Mouse (Mus musculus): ENCODE measurements at regions not wholly inside any gene's neighbourhood (a gene's known extent, or its start where the extent isn't known, plus 50 kb on each side); places are given as distances from the start of the nearest gene placed in this dataset.

DNA sequence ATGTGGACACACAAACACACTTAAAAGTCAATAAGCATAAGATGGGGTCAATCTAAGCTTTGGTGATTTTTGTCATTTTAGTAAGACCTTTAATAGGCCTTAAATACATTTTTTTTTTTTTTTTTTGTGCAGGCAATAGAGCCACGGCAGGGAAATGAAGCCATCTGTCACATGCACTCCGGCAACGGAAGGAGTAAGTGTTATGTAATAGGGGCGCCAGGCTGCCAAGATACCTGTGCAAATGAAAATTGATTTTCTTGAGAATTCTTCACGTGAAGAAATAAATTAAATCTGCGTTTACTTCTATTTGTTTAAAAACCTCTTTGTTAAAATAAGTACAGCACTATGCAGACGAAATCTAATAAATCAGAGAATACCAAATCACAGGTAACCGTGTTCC, 54.6 kb upstream of the Card11 start:
- H3K27ac ChIP-seq (ENCODE audit: insufficient read depth, low read depth, low read length, poor library complexity, severe bottlenecking), result no peak overlapping the region
- in situ Hi-C loops (cut with MboI; ENCODE audit: low sequenced_read_pairs in 2 of 2, unreplicated experiment in 2 of 2), result no loop called here
- no peak for DNase-seq (ENCODE audit: low read depth, low spot score)
- no peaks in the 10 kb centered on the region; a peak in 1 of 4 replicates for H3K4me1 ChIP-seq (ENCODE audit: control insufficient read depth in 2 of 2, insufficient read depth in 2 of 2, low read length in 2 of 2, poor library complexity in 1 of 2)
- H3K9me3 ChIP-seq (ENCODE audit: control insufficient read depth, insufficient read depth, low read depth, low read length), result no peaks in the 10 kb centered on the region
- no peaks in the 10 kb centered on the region for H3K36me3 ChIP-seq (ENCODE audit: control insufficient read depth, insufficient read depth, low read length, poor library complexity, severe bottlenecking)
- H3K9ac ChIP-seq (ENCODE audit: insufficient read depth, low read depth, low read length, poor library complexity, severe bottlenecking), result no peak overlapping the region
- no peak overlapping the region for H3K4me3 ChIP-seq (ENCODE audit: insufficient read depth in 1 of 2, low read depth in 1 of 2, low read length in 2 of 2, poor library complexity in 1 of 2, severe bottlenecking in 1 of 2)
- no peak for TF ChIP-seq HCFC1 (IDR thresholded peaks at IDR 0.05; ENCODE audit: borderline replicate concordance, insufficient read depth, low read length)
- no peak for TF ChIP-seq ZNF384 (IDR thresholded peaks at IDR 0.05; ENCODE audit: low read depth, low read length)
- no peak for TF ChIP-seq CHD2 (IDR thresholded peaks at IDR 0.05; ENCODE audit: low read depth, low read length)
- no peak for TF ChIP-seq MAFK (IDR thresholded peaks at IDR 0.05; ENCODE audit: insufficient read depth, low read depth, low read length)
- TF ChIP-seq ZC3H11A (IDR thresholded peaks at IDR 0.05; ENCODE audit: borderline replicate concordance, low read depth, low read length), result no peak

GRCm38 (mm10) chr5:141055596-141056343, 55.4 kb upstream of the Card11 start:
- no peaks in the 10 kb centered on the region for H3K36me3 ChIP-seq (ENCODE audit: control insufficient read depth, insufficient read depth, low read length, poor library complexity, severe bottlenecking)
- H3K9me3 ChIP-seq (ENCODE audit: control insufficient read depth, insufficient read depth, low read depth, low read length), result no peaks in the 10 kb centered on the region
- no peak overlapping the region for H3K27ac ChIP-seq (ENCODE audit: insufficient read depth, low read depth, low read length, poor library complexity, severe bottlenecking)
- H3K9ac ChIP-seq (ENCODE audit: insufficient read depth, low read depth, low read length, poor library complexity, severe bottlenecking), result no peak overlapping the region
- H3K4me3 ChIP-seq (ENCODE audit: insufficient read depth in 1 of 2, low read depth in 1 of 2, low read length in 2 of 2, poor library complexity in 1 of 2, severe bottlenecking in 1 of 2), result no peak overlapping the region
- no peaks in the 10 kb centered on the region; a peak in 1 of 4 replicates for H3K4me1 ChIP-seq (ENCODE audit: control insufficient read depth in 2 of 2, insufficient read depth in 2 of 2, low read length in 2 of 2, poor library complexity in 1 of 2)
- no peak for DNase-seq (ENCODE audit: low read depth, low spot score)
- TF ChIP-seq ZC3H11A (IDR thresholded peaks at IDR 0.05; ENCODE audit: borderline replicate concordance, low read depth, low read length), result no peak
- TF ChIP-seq HCFC1 (IDR thresholded peaks at IDR 0.05; ENCODE audit: borderline replicate concordance, insufficient read depth, low read length), result no peak
- TF ChIP-seq MAFK (IDR thresholded peaks at IDR 0.05; ENCODE audit: insufficient read depth, low read depth, low read length), result no peak
- TF ChIP-seq ZNF384 (IDR thresholded peaks at IDR 0.05; ENCODE audit: low read depth, low read length), result no peak
- no peak for TF ChIP-seq CHD2 (IDR thresholded peaks at IDR 0.05; ENCODE audit: low read depth, low read length)
- in situ Hi-C loops (cut with MboI; ENCODE audit: low sequenced_read_pairs in 2 of 2, unreplicated experiment in 2 of 2), result no loop called here

DNA sequence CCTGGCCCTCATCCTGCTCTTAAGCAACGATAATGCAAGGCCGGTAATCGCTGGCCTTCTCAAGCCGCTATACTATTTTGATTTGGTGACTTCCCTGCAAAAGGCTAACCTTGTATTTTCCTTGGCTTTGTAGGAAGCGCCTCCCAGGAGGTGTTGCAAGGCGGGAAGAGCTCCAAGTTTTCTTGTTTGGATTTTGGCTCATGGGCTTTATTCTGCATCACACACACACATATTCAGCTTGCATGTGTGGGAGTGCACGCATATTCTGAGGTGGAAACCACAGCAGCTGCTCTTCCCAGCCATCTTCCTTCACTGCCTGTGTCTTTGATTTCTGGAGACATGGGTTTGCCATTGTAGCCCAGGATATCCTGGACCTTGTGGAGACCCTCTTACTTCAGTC, 57.8 kb upstream of the Card11 start:
- TF ChIP-seq MAFK (IDR thresholded peaks at IDR 0.05; ENCODE audit: insufficient read depth, low read depth, low read length) (no peak), ZNF384 (IDR thresholded peaks at IDR 0.05; ENCODE audit: low read depth, low read length) (no peak), HCFC1 (IDR thresholded peaks at IDR 0.05; ENCODE audit: borderline replicate concordance, insufficient read depth, low read length) (no peak), ZC3H11A (IDR thresholded peaks at IDR 0.05; ENCODE audit: borderline replicate concordance, low read depth, low read length) (no peak), CHD2 (IDR thresholded peaks at IDR 0.05; ENCODE audit: low read depth, low read length) (no peak)
- DNase-seq (ENCODE audit: low read depth, low spot score), result no peak
- Histone ChIP-seq H3K27ac (ENCODE audit: insufficient read depth, low read depth, low read length, poor library complexity, severe bottlenecking) (no peak overlapping the region), H3K4me3 (ENCODE audit: insufficient read depth in 1 of 2, low read depth in 1 of 2, low read length in 2 of 2, poor library complexity in 1 of 2, severe bottlenecking in 1 of 2) (no peak overlapping the region), H3K9ac (ENCODE audit: insufficient read depth, low read depth, low read length, poor library complexity, severe bottlenecking) (no peak overlapping the region), H3K36me3 (ENCODE audit: control insufficient read depth, insufficient read depth, low read length, poor library complexity, severe bottlenecking) (no peaks in the 10 kb centered on the region), H3K4me1 (ENCODE audit: control insufficient read depth in 2 of 2, insufficient read depth in 2 of 2, low read length in 2 of 2, poor library complexity in 1 of 2) (no peaks in the 10 kb centered on the region; a peak in 1 of 4 replicates), H3K9me3 (ENCODE audit: control insufficient read depth, insufficient read depth, low read depth, low read length) (no peaks in the 10 kb centered on the region)
- in situ Hi-C loops (cut with MboI; ENCODE audit: low sequenced_read_pairs in 2 of 2, unreplicated experiment in 2 of 2), result no loop called here

GRCm38 (mm10) chr5:141058863-141059262, 58.5 kb upstream of the Card11 start:
- Histone ChIP-seq H3K36me3 (ENCODE audit: control insufficient read depth, insufficient read depth, low read length, poor library complexity, severe bottlenecking) (no peaks in the 10 kb centered on the region), H3K9me3 (ENCODE audit: control insufficient read depth, insufficient read depth, low read depth, low read length) (no peaks in the 10 kb centered on the region), H3K27ac (ENCODE audit: insufficient read depth, low read depth, low read length, poor library complexity, severe bottlenecking) (no peak overlapping the region), H3K9ac (ENCODE audit: insufficient read depth, low read depth, low read length, poor library complexity, severe bottlenecking) (no peak overlapping the region), H3K4me1 (ENCODE audit: control insufficient read depth in 2 of 2, insufficient read depth in 2 of 2, low read length in 2 of 2, poor library complexity in 1 of 2) (no peaks in the 10 kb centered on the region; a peak in 1 of 4 replicates), H3K4me3 (ENCODE audit: insufficient read depth in 1 of 2, low read depth in 1 of 2, low read length in 2 of 2, poor library complexity in 1 of 2, severe bottlenecking in 1 of 2) (no peak overlapping the region)
- TF ChIP-seq ZC3H11A (IDR thresholded peaks at IDR 0.05; ENCODE audit: borderline replicate concordance, low read depth, low read length), result no peak
- TF ChIP-seq MAFK (IDR thresholded peaks at IDR 0.05; ENCODE audit: insufficient read depth, low read depth, low read length), result peak; percentile 89
- in situ Hi-C loops (cut with MboI; ENCODE audit: low sequenced_read_pairs in 2 of 2, unreplicated experiment in 2 of 2), result no loop called here
- DNase-seq (ENCODE audit: low read depth, low spot score), result no peak

Measured in ES-E14 (cell line).